Mouse (Mus musculus) embryonic fibroblast, embryonic 13.5 days (primary cell): ENCODE measurements around the gene Pate3.
"Not testable (repeated sequence)": the region's sequence is repeated elsewhere in the genome, so short reads cannot be mapped to it uniquely, and the experiment has no call there.

Experiments used
- CTCF ChIP-seq: IDR thresholded peaks from 2 replicates; pipeline ENCODE4 v1.5.1; 2011; ENCODE audit warnings: mild to moderate bottlenecking, control low read depth, low read length, moderate library complexity, borderline replicate concordance; ENCODE audit not compliant: insufficient read depth
- POLR2A ChIP-seq: IDR thresholded peaks from 2 replicates; pipeline ENCODE4 v1.6.1; 2011; ENCODE audit warnings: low read depth, mild to moderate bottlenecking, control low read depth, low read length, moderate library complexity

- TF ChIP-seq POLR2A, CTCF: not testable (repeated sequence)
Observed at GRCm38 (mm10) chr9:35616784-35617183, 31.2 kb downstream of the Pate3 start.
